Mouse (Mus musculus) G1E-ER4 (cell line): ENCODE data around the gene Ltc4s. TPM values are rescaled to one million over a fixed set of nuclear protein-coding genes. Genes with fewer than 3 reads are reported as not detected.

Experiments used
- GATA1 ChIP-seq: IDR thresholded peaks from one replicate; pipeline ENCODE4 v1.8.0; 2012; ENCODE audit warnings: low read length, inconsistent platforms
- polyA plus RNA-seq: library from polyadenylated mRNA; stranded (reverse); fragments of >175 nt; gene quantifications from 2 replicates; pipeline ENCODE4 v1.2.3, GENCODE M21; 2012

Gene Ltc4s
- polyA plus RNA-seq, 1 experiment, result 0.11 TPM

GRCm38 (mm10) chr11:50254010-50254580 is 15.7 kb upstream of the Ltc4s start:
- TF ChIP-seq GATA1, result no peak

- no peak for TF ChIP-seq GATA1
Observed at GRCm38 (mm10) chr11:50253393-50253792, 15.0 kb upstream of the Ltc4s start.

- TF ChIP-seq GATA1, result no peak
Observed at GRCm38 (mm10) chr11:50252684-50253265, 14.4 kb upstream of the Ltc4s start.

- TF ChIP-seq GATA1, result no peak
Observed at GRCm38 (mm10) chr11:50252166-50252565, 13.8 kb upstream of the Ltc4s start.

- no peak for TF ChIP-seq GATA1
Observed at GRCm38 (mm10) chr11:50248473-50249171, 10.2 kb upstream of the Ltc4s start.

- no peak for TF ChIP-seq GATA1
Observed at GRCm38 (mm10) chr11:50245269-50245668, 6.9 kb upstream of the Ltc4s start.

GRCm38 (mm10) chr11:50243926-50244325 is 5.5 kb upstream of the Ltc4s start:
- no peak for TF ChIP-seq GATA1

GRCm38 (mm10) chr11:50240235-50240911 is 2.0 kb upstream of the Ltc4s start:
- TF ChIP-seq GATA1, result no peak

- no peak for TF ChIP-seq GATA1
Observed at GRCm38 (mm10) chr11:50238821-50239791, 690 bp upstream of the Ltc4s start.

- no peak for TF ChIP-seq GATA1
Observed at GRCm38 (mm10) chr11:50236937-50237835, 1.2 kb downstream of the Ltc4s start.

GRCm38 (mm10) chr11:50236540-50236936 is 1.9 kb downstream of the Ltc4s start:
- TF ChIP-seq GATA1, result no peak

GRCm38 (mm10) chr11:50234606-50235005 is 3.8 kb downstream of the Ltc4s start:
- no peak for TF ChIP-seq GATA1

GRCm38 (mm10) chr11:50233993-50234392 is 4.4 kb downstream of the Ltc4s start:
- TF ChIP-seq GATA1, result no peak

- TF ChIP-seq GATA1, result no peak
Observed at GRCm38 (mm10) chr11:50233022-50233421, 5.4 kb downstream of the Ltc4s start.

- no peak for TF ChIP-seq GATA1
Observed at GRCm38 (mm10) chr11:50231411-50231810, 7.0 kb downstream of the Ltc4s start.
